Comparison of ENCODE assay signal across 8 mouse cellular contexts in the genomic region with DNA sequence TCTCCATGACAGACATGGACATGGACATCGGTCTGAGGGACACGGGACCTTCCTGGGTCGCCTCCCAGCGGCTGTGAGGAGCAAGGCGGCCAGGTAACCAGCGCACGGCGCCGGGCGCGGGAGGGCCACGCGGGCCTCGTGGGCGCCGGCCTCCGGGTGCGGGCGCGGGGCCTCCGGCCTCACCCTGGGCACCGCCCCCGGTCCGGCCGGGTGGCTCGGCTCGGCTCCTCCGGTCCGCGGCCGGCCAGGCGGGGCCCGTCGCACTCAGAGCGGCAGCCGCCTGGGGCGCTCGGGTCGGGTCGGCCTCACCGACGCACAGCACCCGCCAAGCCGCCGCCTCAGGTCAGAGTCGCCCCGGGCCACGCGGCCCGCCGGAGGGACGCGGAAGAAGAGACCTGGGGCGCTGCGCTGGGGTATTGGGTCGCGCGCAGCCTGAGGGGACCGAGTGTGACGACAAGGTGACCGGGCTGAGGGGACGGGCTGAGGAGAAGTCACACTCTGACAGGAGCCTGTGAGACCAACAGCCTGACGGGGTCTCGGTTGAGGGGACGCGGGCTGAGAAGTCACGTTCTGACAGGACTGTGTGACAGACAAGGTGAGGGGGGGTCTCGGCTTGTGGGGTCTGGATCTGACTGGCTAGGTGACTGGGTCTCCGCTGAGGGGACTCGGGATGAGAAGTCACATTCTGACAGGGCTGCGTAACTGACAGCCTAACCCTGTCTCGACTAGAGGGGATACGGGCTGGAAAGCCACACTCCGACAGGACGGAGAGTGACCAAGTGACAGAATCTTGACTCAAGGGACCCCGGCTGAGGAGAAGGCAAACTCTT. TPM values are rescaled to one million over a fixed set of nuclear protein-coding genes. Genes with fewer than 3 reads are reported as not detected.
DNase-seq lines count a peak whose midpoint lies in the region; ATAC-seq and TF ChIP-seq lines count a peak whose summit lies in the region.

A gene (plus strand): TSS at position 176 of the 830 bp plus-strand sequence.

- no peak for TF ChIP-seq CTCF in Patski (IDR thresholded peaks at IDR 0.05)

- ATAC-seq in Patski = peak; percentile 65
- ATAC-seq in frontal cortex, adult (ENCODE audit: low TSS enrichment) = peak; percentile 59; the same call in 1 of the 2 replicates

- in situ Hi-C loops in Patski (cut with MboI; ENCODE audit: low pct_unique_long_range_greater_than_20kb) = no loop called here

- CTCF ChIA-PET in Patski (lab: Charles Lee) = no interaction called here

- POLR2A ChIA-PET in Patski (lab: Charles Lee) = no interaction called here

- intact Hi-C loops in heart, postnatal 25 days (cut with DNase I) = loop anchor here (2.0 to 5.0 kb wide), 4 partner anchors 18 to 176 kb away; no protein-coding TSS in a partner anchor

- no peak for DNase-seq in Patski (ENCODE audit: low read depth, low spot score)
- DNase-seq in cerebellum, adult 18-20 months = peak; percentile 61 to 65
- peak; percentile 39 for DNase-seq in heart, postnatal 25 days (ENCODE audit: low spot score)
- peak; percentile 14 to 22 for DNase-seq in layer of hippocampus, postnatal 36 days
- peak; percentile 32 for DNase-seq in lung, postnatal 25 days (ENCODE audit: low spot score)
- peak; percentile 67 for DNase-seq in retina, postnatal 1 day
- peak; percentile 51 for DNase-seq in yolk sac, embryonic 10.5 days (ENCODE audit: low spot score)

- peaks cover 3% of the 10 kb centered on the region for H3K27me3 ChIP-seq in Patski

RNA-seq across cellular contexts. Expression of the gene that starts here (rescaled TPM):
- 7.3 TPM for polyA plus RNA-seq in Patski (2021)
- 10 to 100 TPM; 10.9 to 11.1 TPM for total RNA-seq in heart, postnatal 25 days (2021)
- 1 to 10 TPM; 1.6 to 1.8 TPM for total RNA-seq in layer of hippocampus, postnatal 36 days (2021)

Comparison
In these comparisons a context has a peak if more than half of its experiments do, and no peak if none do; other contexts are left out.
1. RNA of the gene that starts here (total RNA-seq): 10.9 to 11.1 TPM in heart, postnatal 25 days; 1.6 to 1.8 TPM in layer of hippocampus, postnatal 36 days; every median in the first group is over 4 times any median in the second.